Comparison of ENCODE assay signal across 20 mouse cellular contexts in the genomic region with DNA sequence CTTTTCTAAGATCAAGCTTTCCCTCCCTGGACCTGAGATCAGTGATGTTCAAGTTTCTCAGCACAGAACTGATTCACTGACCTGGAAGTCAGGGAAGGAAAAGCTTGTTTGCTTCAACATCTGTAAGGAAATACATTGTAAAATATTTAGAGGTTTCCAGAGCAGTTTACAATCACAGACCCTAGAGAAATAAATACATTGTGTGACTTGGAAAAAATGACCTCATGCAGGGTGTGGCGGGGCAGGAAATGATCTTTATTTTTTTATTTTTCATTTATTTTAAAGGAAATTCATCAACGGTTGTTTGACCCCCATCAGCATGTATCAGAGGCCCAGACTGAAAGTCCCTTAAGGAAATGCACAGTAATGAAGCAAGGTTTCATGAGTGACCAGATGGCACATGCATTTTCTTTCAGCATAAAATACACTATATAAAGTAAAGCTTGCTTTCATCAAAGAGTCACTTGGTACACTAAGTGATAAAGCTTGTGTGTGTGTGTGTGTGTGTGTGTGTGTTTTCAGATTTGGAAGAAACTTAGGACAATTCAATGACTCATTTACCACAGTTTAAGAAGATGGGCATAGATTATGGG. TPM values are rescaled to one million over a fixed set of nuclear protein-coding genes. Genes with fewer than 3 reads are reported as not detected.
A peak's percentile ranks its signal among the peaks of the same experiment; 100 is the strongest.
DNase-seq lines count a peak whose midpoint lies in the region; ATAC-seq and TF ChIP-seq lines count a peak whose summit lies in the region.
"Had no signal": no experiment of that assay in that cellular context is flagged by ENCODE, and none has a peak within 500 bp of the region (broad histone marks: within the 10 kb centered on the region; RNA-seq: fewer than 3 reads in every experiment).

No protein-coding gene starts in this region.

- TF ChIP-seq EP300 in heart, adult 2 months (IDR thresholded peaks at IDR 0.05; ENCODE audit: insufficient read depth, low read depth, low read length), result no peak

- intact Hi-C loops in heart, adult 2 months (cut with DNase I), result loop anchor here (10.0 kb wide), 2 partner anchors 64 to 416 kb away; no protein-coding TSS in a partner anchor

- 26% methylated on average over 2 of the region's 2 CpGs for WGBS in heart, adult 2 months
- WGBS in heart, embryonic 10.5 days, result 66% methylated on average over 2 of the region's 2 CpGs
- WGBS in limb, embryonic 11.5 days, result 77% methylated on average over 2 of the region's 2 CpGs
- WGBS in limb, embryonic 10.5 days, result 88% methylated on average over 2 of the region's 2 CpGs
- WGBS in heart, embryonic 16.5 days, result 70% methylated on average over 2 of the region's 2 CpGs

- H3K79me2 ChIP-seq in heart, adult 2 months (replicated peaks; ENCODE audit: control insufficient read depth, insufficient read depth, low read length), result no peaks in the 10 kb centered on the region

- peaks cover 3% of the 10 kb centered on the region; the same call in 1 of the 2 replicates for H3K36me3 ChIP-seq in heart, adult 2 months (ENCODE audit: control insufficient read depth, insufficient read depth, low read length)
- no peaks in the 10 kb centered on the region for H3K36me3 ChIP-seq in heart, embryonic 10.5 days
- H3K36me3 ChIP-seq in limb, embryonic 11.5 days (ENCODE audit: control insufficient read depth, insufficient read depth, low read length), result no peaks in the 10 kb centered on the region
- H3K36me3 ChIP-seq in limb, embryonic 10.5 days, result no peaks in the 10 kb centered on the region
- no peaks in the 10 kb centered on the region for H3K36me3 ChIP-seq in heart, embryonic 16.5 days (ENCODE audit: control insufficient read depth, insufficient read depth)
- H3K36me3 ChIP-seq: embryonic facial prominence, embryonic 13.5 days; midbrain, embryonic 12.5 days had no signal

- peaks cover 3% of the 10 kb centered on the region for H3K4me1 ChIP-seq in heart, adult 2 months (ENCODE audit: control insufficient read depth, insufficient read depth, low read length)
- no peaks in the 10 kb centered on the region for H3K4me1 ChIP-seq in heart, embryonic 10.5 days
- H3K4me1 ChIP-seq in limb, embryonic 11.5 days (ENCODE audit: control insufficient read depth, insufficient read depth, low read length), result 0 out of 2 replicates have a peak, but pooled peaks cover 3% of the 10 kb centered on the region
- H3K4me1 ChIP-seq in limb, embryonic 10.5 days, result 0 out of 2 replicates have a peak, but pooled peaks cover 3% of the 10 kb centered on the region
- no peaks in the 10 kb centered on the region for H3K4me1 ChIP-seq in heart, embryonic 16.5 days (ENCODE audit: control insufficient read depth, insufficient read depth, low read length)
- H3K4me1 ChIP-seq: embryonic facial prominence, embryonic 13.5 days; midbrain, embryonic 12.5 days had no signal

- H3K27me3 ChIP-seq in heart, adult 2 months (ENCODE audit: control insufficient read depth, insufficient read depth, low read length), result no peaks in the 10 kb centered on the region
- H3K27me3 ChIP-seq in heart, embryonic 10.5 days (ENCODE audit: insufficient read depth, poor library complexity, severe bottlenecking), result no peaks in the 10 kb centered on the region
- no peaks in the 10 kb centered on the region for H3K27me3 ChIP-seq in limb, embryonic 11.5 days (ENCODE audit: control insufficient read depth, insufficient read depth, low read length)
- no peaks in the 10 kb centered on the region for H3K27me3 ChIP-seq in limb, embryonic 10.5 days (ENCODE audit: low read depth, poor library complexity, severe bottlenecking)
- H3K27me3 ChIP-seq in heart, embryonic 16.5 days (ENCODE audit: control insufficient read depth, insufficient read depth, low read length), result no peaks in the 10 kb centered on the region
- H3K27me3 ChIP-seq: embryonic facial prominence, embryonic 13.5 days; midbrain, embryonic 12.5 days had no signal

- TF ChIP-seq CTCF in heart, adult 2 months (IDR thresholded peaks at IDR 0.05), result no peak

- ATAC-seq in limb, embryonic 11.5 days (ENCODE audit: insufficient number of reproducible peaks, low FRiP score, low TSS enrichment, low read depth), result peak; percentile 51; the same call in 1 of the 2 replicates
- no peak for ATAC-seq in heart, embryonic 16.5 days (replicated peaks; ENCODE audit: extremely low read depth, insufficient read depth, low FRiP score)
- ATAC-seq: hindbrain, postnatal 0 days had no signal

- DNase-seq in heart, adult 2 months, result peak in 1 of 2 experiments; percentile 9
- DNase-seq in heart, embryonic 10.5 days (ENCODE audit: low spot score), result no peak
- no peak for DNase-seq in limb, embryonic 11.5 days (ENCODE audit: low spot score)
- DNase-seq in limb, embryonic 10.5 days (ENCODE audit: low spot score), result no peak
- DNase-seq in lung, postnatal 10 days, result peak; percentile 58
- no peak for DNase-seq in thymus, postnatal 10 days (ENCODE audit: low spot score in 2 of 2)
- DNase-seq: adrenal gland, postnatal 10 days; cerebellum, adult 8-10 months; gastrocnemius, postnatal 25 days; left cerebral cortex, postnatal 4 days; right cerebral cortex, postnatal 4 days had no signal

- H3K9ac ChIP-seq in heart, adult 2 months (ENCODE audit: low read depth, low read length), result no peak overlapping the region
- no peak overlapping the region for H3K9ac ChIP-seq in limb, embryonic 11.5 days (ENCODE audit: low read length)
- no peak overlapping the region for H3K9ac ChIP-seq in heart, embryonic 16.5 days (ENCODE audit: low read length)
- H3K9ac ChIP-seq: embryonic facial prominence, embryonic 13.5 days; liver, embryonic 14.5 days; midbrain, embryonic 12.5 days had no signal

- H3K9me3 ChIP-seq in heart, embryonic 10.5 days, result no peaks in the 10 kb centered on the region
- no peaks in the 10 kb centered on the region for H3K9me3 ChIP-seq in limb, embryonic 11.5 days (ENCODE audit: control insufficient read depth, low read length)
- H3K9me3 ChIP-seq in limb, embryonic 10.5 days (replicated peaks), result no peaks in the 10 kb centered on the region
- no peaks in the 10 kb centered on the region for H3K9me3 ChIP-seq in heart, embryonic 16.5 days (replicated peaks; ENCODE audit: control insufficient read depth, low read length)
- H3K9me3 ChIP-seq: embryonic facial prominence, embryonic 13.5 days; midbrain, embryonic 12.5 days had no signal

- no peak overlapping the region for H3K4me2 ChIP-seq in limb, embryonic 11.5 days (ENCODE audit: low read depth, severe bottlenecking)
- H3K4me2 ChIP-seq in heart, embryonic 16.5 days (ENCODE audit: low read depth, low read length), result no peak overlapping the region
- H3K4me2 ChIP-seq: embryonic facial prominence, embryonic 13.5 days; midbrain, embryonic 12.5 days had no signal

- H3K27ac ChIP-seq in heart, adult 2 months, result peak overlapping the region; percentile 72
- no peak overlapping the region for H3K27ac ChIP-seq in heart, embryonic 10.5 days
- no peak overlapping the region for H3K27ac ChIP-seq in limb, embryonic 11.5 days (replicated peaks; ENCODE audit: low read depth, low read length)
- H3K27ac ChIP-seq in limb, embryonic 10.5 days, result no peak overlapping the region
- peak overlapping the region; percentile 62 for H3K27ac ChIP-seq in heart, embryonic 16.5 days (ENCODE audit: low read length)
- H3K27ac ChIP-seq: embryonic facial prominence, embryonic 13.5 days; hindbrain, postnatal 0 days; liver, embryonic 14.5 days; midbrain, embryonic 12.5 days had no signal

- H3K4me3 ChIP-seq in heart, adult 2 months, result no peak overlapping the region
- H3K4me3 ChIP-seq in heart, embryonic 10.5 days, result no peak overlapping the region
- H3K4me3 ChIP-seq in limb, embryonic 11.5 days (ENCODE audit: low read depth, low read length), result no peak overlapping the region
- H3K4me3 ChIP-seq in limb, embryonic 10.5 days, result no peak overlapping the region
- no peak overlapping the region for H3K4me3 ChIP-seq in heart, embryonic 16.5 days (ENCODE audit: low read length)
- H3K4me3 ChIP-seq: embryonic facial prominence, embryonic 13.5 days; midbrain, embryonic 12.5 days had no signal

- no peak for TF ChIP-seq POLR2A in heart, adult 2 months (IDR thresholded peaks at IDR 0.05; ENCODE audit: insufficient read depth, low read depth, low read length)

RNA-seq across cellular contexts. Expression of gene Csl, which starts 10.7 kb away (rescaled TPM):
- total RNA-seq in heart, adult 2 months (2021), result 1 to 10 TPM; 3.1 to 3.4 TPM
- polyA plus RNA-seq in heart, adult 2 months (2012; rRNA removed), result 0.38 and 0.39 TPM in 2 replicates
- 0.24 and 0.37 TPM in 2 replicates for polyA plus RNA-seq in heart, embryonic 10.5 days (2016; fragmentation: Nextera tagmentation; extraction: Ambion mirVana)
- 0.16 TPM in 1 of 2 replicates, not detected in the other for polyA plus RNA-seq in limb, embryonic 11.5 days (2014; fragmentation: Nextera tagmentation; extraction: Ambion mirVana)
- 0.10 TPM in 1 of 2 replicates, not detected in the other for polyA plus RNA-seq in limb, embryonic 10.5 days (2016; fragmentation: Nextera tagmentation; extraction: Ambion mirVana)
- 0.31 and 1.2 TPM in 2 replicates for polyA plus RNA-seq in heart, embryonic 16.5 days (2015; fragmentation: Nextera tagmentation; extraction: Ambion mirVana)
- total RNA-seq: hindbrain, postnatal 0 days had no signal
- polyA plus RNA-seq: cortical plate, adult 2 months; embryonic facial prominence, embryonic 13.5 days; frontal cortex, adult 2 months; kidney, embryonic 14.5 days; urinary bladder, adult 2 months had no signal

Comparison
In these comparisons a context has a peak if more than half of its experiments do, and no peak if none do; other contexts are left out.
1. H3K27ac ChIP-seq: peak in heart, adult 2 months (single experiment) and heart, embryonic 16.5 days (single experiment); none in heart, embryonic 10.5 days (single experiment), limb, embryonic 11.5 days (single experiment) and limb, embryonic 10.5 days (single experiment).